Mouse (Mus musculus) bone marrow macrophage, adult 2 months (primary cell): ENCODE data around the gene Fam43a.

Experiments used
- CTCF ChIP-seq: IDR thresholded peaks from 2 replicates; pipeline ENCODE4 v1.5.1; 2012; ENCODE audit warnings: low read depth, mild to moderate bottlenecking, low read length, moderate library complexity
- POLR2A ChIP-seq: IDR thresholded peaks from 2 replicates; pipeline ENCODE4 v1.6.1; 2012; ENCODE audit warnings: mild to moderate bottlenecking, low read depth, low read length, borderline replicate concordance

DNA sequence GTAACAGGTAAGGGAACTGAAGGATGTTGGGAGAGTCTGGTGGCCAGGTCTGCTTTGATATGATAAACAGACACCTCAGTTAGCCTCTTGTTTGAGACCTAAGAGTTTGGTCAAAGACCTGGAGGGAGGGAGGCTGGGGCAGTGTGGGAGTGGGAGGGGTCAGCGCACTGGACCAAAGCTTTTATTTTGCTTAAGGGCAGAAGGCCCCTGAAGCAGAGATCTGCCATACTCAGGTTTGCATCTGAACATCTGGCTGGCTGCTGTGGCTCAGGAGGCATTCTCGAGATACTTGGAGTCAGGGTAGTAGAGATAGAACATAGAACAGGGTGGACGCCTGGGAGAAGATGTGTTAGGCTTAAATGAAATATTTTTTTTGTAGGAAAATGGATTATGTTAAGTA lies 47.3 kb downstream of the Fam43a start:
- TF ChIP-seq CTCF = no peak
- TF ChIP-seq POLR2A = no peak
